Mouse (Mus musculus) embryo, embryonic 9.5 days (tissue): ENCODE measurements around the gene Slc5a1.

Source experiments
- DNase-seq: peaks from one replicate; pipeline ENCODE4 v3.0.0-alpha.2; 2017; ENCODE audit errors: extremely low spot score

Slc5a1 gene

GRCm38 (mm10) chr5:33193567-33193966, 89.5 kb downstream of the Slc5a1 start:
- DNase-seq: no peak

- no peak for DNase-seq
Observed at GRCm38 (mm10) chr5:33195246-33195852, 91.3 kb downstream of the Slc5a1 start.

GRCm38 (mm10) chr5:33200071-33200470, 96.1 kb downstream of the Slc5a1 start:
- no peak for DNase-seq

GRCm38 (mm10) chr5:33201697-33202096, 97.7 kb downstream of the Slc5a1 start:
- no peak for DNase-seq

- no peak for DNase-seq
Observed at GRCm38 (mm10) chr5:33202516-33203170, 98.6 kb downstream of the Slc5a1 start.

GRCm38 (mm10) chr5:33203171-33203565, 99.1 kb downstream of the Slc5a1 start:
- DNase-seq: no peak

- DNase-seq: peak; percentile 87
Observed at GRCm38 (mm10) chr5:33203691-33204242, 99.7 kb downstream of the Slc5a1 start.

- DNase-seq: no peak
Observed at GRCm38 (mm10) chr5:33204284-33204683, 100.3 kb downstream of the Slc5a1 start.

- DNase-seq: no peak
Observed at GRCm38 (mm10) chr5:33206328-33206727, 102.3 kb downstream of the Slc5a1 start.

GRCm38 (mm10) chr5:33207136-33207535, 103.1 kb downstream of the Slc5a1 start:
- no peak for DNase-seq

- no peak for DNase-seq
Observed at GRCm38 (mm10) chr5:33208533-33209245, 104.7 kb downstream of the Slc5a1 start.

GRCm38 (mm10) chr5:33210515-33210914, 106.5 kb downstream of the Slc5a1 start:
- no peak for DNase-seq

- DNase-seq: no peak
Observed at GRCm38 (mm10) chr5:33211254-33211653, 107.2 kb downstream of the Slc5a1 start.
